Mouse (Mus musculus) kidney, postnatal 36 days (tissue): ENCODE data around the gene Pdss2.
A peak's percentile ranks its signal among the peaks of the same experiment; 100 is the strongest.

Source experiments
- DNase-seq, 2 experiments: peaks; one replicate each; pipeline ENCODE4 v3.0.0; 2021 to 2022; ENCODE audit warnings: mixed read lengths in 2 of 2

Pdss2 gene

GRCm38 (mm10) chr10:43312658-43313417, 91.6 kb downstream of the Pdss2 start:
- DNase-seq, result no peak

GRCm38 (mm10) chr10:43315228-43315627, 93.9 kb downstream of the Pdss2 start:
- no peak for DNase-seq

GRCm38 (mm10) chr10:43317327-43317951, 96.2 kb downstream of the Pdss2 start:
- DNase-seq, result no peak

GRCm38 (mm10) chr10:43321019-43321418, 99.7 kb downstream of the Pdss2 start:
- DNase-seq, result no peak

GRCm38 (mm10) chr10:43322446-43323178, 101.3 kb downstream of the Pdss2 start:
- DNase-seq, result no peak

- no peak for DNase-seq
Measured at GRCm38 (mm10) chr10:43323386-43323785, 102.1 kb downstream of the Pdss2 start.

GRCm38 (mm10) chr10:43329813-43330212, 108.5 kb downstream of the Pdss2 start:
- no peak for DNase-seq

- DNase-seq, result no peak
Measured at GRCm38 (mm10) chr10:43330691-43331090, 109.4 kb downstream of the Pdss2 start.

- no peak for DNase-seq
Measured at GRCm38 (mm10) chr10:43331931-43332701, 110.8 kb downstream of the Pdss2 start.

GRCm38 (mm10) chr10:43335874-43336273, 114.6 kb downstream of the Pdss2 start:
- no peak for DNase-seq

GRCm38 (mm10) chr10:43337110-43337509, 115.8 kb downstream of the Pdss2 start:
- no peak for DNase-seq

GRCm38 (mm10) chr10:43339811-43340210, 118.5 kb downstream of the Pdss2 start:
- no peak for DNase-seq

- no peak for DNase-seq
Measured at GRCm38 (mm10) chr10:43349718-43350117, 128.4 kb downstream of the Pdss2 start.

GRCm38 (mm10) chr10:43357884-43358283, 136.6 kb downstream of the Pdss2 start:
- peak in 1 of 2 experiments; percentile 23 for DNase-seq

- no peak for DNase-seq
Measured at GRCm38 (mm10) chr10:43362947-43363346, 141.7 kb downstream of the Pdss2 start.

GRCm38 (mm10) chr10:43363431-43363851, 142.2 kb downstream of the Pdss2 start:
- DNase-seq, result peak; percentile 77 to 85

- no peak for DNase-seq
Measured at GRCm38 (mm10) chr10:43365909-43366308, 144.6 kb downstream of the Pdss2 start.

GRCm38 (mm10) chr10:43368611-43369010, 147.3 kb downstream of the Pdss2 start:
- no peak for DNase-seq

GRCm38 (mm10) chr10:43372315-43372714, 151.0 kb downstream of the Pdss2 start:
- peak; percentile 75 to 76 for DNase-seq

GRCm38 (mm10) chr10:43373035-43373434, 151.7 kb downstream of the Pdss2 start:
- DNase-seq, result no peak

- DNase-seq, result peak in 1 of 2 experiments; percentile 41
Measured at GRCm38 (mm10) chr10:43373666-43374065, 152.4 kb downstream of the Pdss2 start.

- DNase-seq, result no peak
Measured at GRCm38 (mm10) chr10:43375286-43375685, 154.0 kb downstream of the Pdss2 start.

- DNase-seq, result no peak
Measured at GRCm38 (mm10) chr10:43376749-43377148, 155.5 kb downstream of the Pdss2 start.
